Mouse (Mus musculus) ovary, postnatal 10 days (tissue): ENCODE measurements around the gene Kif1c.
A peak's percentile ranks its signal among the peaks of the same experiment; 100 is the strongest.
"Not testable (repeated sequence)": the region's sequence is repeated elsewhere in the genome, so short reads cannot be mapped to it uniquely, and the experiment has no call there.

Experiments used
- DNase-seq: peaks from one replicate; pipeline ENCODE4 v3.0.0; 2022; ENCODE audit warnings: low spot score

Gene Kif1c

DNA sequence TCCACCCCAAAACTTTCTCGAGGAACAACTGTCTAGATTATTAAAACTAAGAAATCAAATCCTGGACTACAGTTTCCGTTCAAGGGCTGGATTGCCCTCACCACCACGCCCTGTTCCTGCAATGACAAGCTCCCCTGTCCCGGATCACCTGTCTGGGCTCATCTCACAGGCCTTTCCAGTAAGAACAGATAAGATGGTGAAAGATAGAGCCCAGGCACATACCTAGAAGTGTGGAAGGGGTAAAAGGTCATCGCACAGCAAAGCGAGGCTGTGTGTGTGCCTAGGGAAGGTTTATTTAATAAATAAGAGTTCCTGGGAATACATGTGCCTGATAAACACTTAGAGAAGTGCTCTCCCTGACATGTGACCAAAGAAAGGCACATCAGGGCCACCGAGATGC is 45.3 kb downstream of the Kif1c start:
- no peak for DNase-seq

- DNase-seq, result no peak
Measured at GRCm38 (mm10) chr11:70747876-70748545, 47.7 kb downstream of the Kif1c start.

DNA sequence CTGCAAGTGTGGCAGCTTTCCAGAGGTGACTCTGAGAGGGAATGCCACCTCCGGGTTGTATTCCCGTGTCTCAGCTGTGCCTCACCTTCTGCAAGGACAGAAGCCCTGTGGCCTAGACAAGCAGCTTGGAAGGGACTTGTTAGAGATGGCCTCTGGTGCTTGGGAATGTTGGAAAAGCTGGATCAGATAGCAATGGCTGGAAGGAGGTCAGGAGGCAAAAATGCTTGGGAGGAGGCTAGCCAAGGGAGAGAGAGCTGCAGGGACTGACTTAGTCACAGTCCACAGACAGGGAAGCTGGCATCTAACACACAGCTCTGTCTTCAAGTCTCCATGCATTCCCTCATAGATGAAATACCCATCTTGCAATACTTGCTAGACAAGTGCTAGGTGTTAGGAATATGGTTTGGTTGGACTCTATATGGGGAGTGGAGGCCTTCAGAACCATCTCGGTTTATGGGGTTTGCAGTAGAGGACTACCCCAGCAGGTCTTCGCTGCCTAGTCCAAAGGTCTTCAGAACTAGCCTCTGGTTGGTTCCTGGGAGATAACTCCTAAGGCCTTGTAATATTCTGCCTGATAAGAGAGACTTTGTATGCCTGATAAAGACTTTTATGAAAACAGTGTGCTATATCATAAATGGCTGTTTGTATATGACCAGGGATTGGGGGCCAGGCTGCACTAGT is 52.1 kb downstream of the Kif1c start:
- no peak for DNase-seq

- no peak for DNase-seq
Measured at GRCm38 (mm10) chr11:70753146-70753545, 52.8 kb downstream of the Kif1c start.

DNA sequence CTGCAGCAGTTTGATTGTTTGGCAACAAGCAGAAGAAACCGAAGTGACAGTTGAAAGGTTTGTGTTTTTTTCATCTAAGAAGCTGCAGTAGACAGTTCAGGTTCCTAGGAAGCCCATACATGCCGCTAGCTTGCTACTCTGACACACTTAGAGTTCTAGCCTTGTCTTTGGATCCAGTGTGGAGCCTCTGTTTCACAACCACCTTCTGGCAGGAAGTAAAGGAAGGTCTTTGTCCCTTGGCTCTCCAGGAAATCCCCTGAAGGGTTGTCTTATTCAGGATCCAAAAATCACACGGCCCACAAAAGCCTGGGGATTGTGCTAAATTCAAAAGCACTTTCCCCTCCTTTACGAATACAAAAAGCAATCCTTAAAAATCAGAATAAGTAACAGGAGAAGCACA is 54.1 kb downstream of the Kif1c start:
- no peak for DNase-seq

DNA sequence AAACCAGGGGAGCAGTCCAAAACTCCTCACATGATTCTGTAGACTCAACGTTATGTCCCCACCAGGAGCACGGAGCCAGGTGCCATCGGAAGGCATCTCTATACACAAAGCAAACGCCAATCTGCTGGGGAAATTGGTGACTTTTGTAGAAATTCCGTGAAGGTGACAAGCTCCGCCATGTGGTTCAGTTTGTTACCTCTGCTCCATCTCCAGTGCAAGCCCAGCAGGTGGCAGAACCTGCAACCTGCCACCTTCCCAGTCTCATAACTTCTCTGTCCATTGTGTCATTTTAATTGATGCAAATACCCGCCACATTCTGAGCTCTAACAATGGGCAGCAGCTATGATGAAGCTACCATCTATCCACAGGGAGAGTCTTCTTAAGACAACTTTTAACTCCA is 54.6 kb downstream of the Kif1c start:
- DNase-seq, result no peak

GRCm38 (mm10) chr11:70755645-70756044 is 55.3 kb downstream of the Kif1c start:
- peak; percentile 49 for DNase-seq

GRCm38 (mm10) chr11:70760446-70760845 is 60.1 kb downstream of the Kif1c start:
- DNase-seq, result not testable (repeated sequence)

DNA sequence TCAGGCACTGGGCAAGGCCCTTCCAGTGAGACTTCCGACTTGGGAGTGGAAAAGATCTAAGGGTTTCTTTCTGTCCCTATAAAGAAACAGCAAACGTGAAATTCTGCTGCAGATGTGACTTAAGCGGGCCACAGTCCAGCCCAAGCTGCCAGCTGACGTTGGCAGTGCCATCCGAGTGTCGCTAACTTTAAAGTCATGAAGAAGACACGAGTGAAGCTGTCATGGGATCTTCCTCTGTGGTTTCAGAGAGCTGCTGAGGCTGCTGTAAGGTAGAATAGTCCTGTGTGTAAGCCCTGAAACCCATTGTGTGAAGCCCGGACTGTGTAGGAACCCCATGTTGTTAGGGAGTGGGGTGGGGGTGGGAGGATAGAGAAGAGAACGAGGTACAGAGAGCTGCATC is 62.3 kb downstream of the Kif1c start:
- no peak for DNase-seq

- DNase-seq, result no peak
Measured at GRCm38 (mm10) chr11:70763582-70763935, 63.2 kb downstream of the Kif1c start.

GRCm38 (mm10) chr11:70763936-70764808 is 63.8 kb downstream of the Kif1c start, which contains the start of gene Zfp3:
Gene Zfp3, plus strand, starts transcription at chr11:70764209.
- DNase-seq, result peak; percentile 65

DNA sequence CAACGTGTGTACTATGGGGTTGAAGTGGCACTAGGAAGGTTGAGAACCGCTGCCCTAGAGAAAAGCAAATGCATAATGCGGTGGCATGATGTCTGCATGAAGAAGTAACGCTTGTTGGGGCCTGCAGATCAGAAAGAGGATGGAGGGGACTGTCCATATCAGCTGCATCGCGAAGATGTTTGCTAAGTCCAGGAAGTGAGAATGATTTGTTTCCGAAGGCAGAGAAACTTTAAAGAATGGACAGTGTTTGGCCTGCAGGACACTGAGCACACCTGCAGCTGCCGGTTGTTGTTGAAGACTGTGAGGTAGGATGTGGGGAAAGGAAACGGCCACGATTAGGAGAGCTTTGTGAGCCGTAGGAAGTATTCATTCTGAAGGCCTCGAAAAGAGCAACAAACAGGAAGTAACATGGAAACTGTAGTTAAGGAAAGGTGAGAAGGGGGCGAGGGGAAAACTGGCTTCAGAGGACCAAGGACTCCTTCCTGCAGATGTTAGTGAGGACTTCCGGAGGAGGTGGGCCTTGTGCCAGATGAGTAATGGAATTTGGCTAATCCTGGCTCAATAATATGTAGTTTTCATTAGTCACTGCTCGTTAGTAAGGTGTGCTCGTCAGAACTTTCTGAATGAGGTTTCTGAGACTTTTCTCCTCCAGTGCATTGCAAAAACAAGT is 65.6 kb downstream of the Kif1c start:
- DNase-seq, result no peak

DNA sequence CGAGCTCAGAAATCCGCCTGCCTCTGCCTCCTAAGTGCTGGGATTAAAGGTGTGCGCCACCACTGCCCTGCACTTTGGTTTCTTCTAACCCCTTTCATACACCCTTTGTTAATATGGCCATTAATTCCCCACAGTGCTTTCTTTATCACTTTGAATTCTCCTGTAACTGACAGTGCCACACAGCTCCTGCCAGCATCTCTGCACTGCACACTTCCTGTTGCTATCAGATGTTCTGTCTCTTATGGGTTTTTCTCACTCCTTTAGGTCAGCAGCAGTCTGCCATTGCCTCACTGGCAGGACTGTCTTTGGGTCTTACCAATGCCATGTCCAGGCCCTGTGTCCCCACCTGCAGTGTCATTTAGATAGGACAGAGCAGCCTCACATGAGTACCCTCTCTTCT is 70.5 kb downstream of the Kif1c start:
- no peak for DNase-seq

- no peak for DNase-seq
Measured at GRCm38 (mm10) chr11:70776830-70777571, 76.7 kb downstream of the Kif1c start.

DNA sequence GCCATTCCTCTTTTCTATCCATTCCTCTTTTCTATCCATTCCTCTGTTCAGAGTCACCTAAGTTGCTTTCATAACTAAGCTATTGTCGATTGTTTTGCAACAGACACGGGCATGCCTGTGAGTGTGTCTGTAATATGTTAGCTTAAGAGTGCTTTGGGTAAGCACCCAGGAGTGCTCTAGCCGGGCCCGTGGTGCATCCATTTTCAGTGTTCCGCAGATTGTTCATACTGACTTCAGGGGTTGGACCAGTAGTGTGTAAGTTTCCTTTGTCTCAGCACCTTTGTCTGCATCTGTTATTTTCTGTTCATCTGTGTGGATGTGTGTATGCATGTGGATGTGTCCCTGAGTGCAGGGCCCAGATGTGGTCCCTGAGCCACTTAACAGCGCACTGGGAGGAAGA is 77.3 kb downstream of the Kif1c start:
- no peak for DNase-seq

DNA sequence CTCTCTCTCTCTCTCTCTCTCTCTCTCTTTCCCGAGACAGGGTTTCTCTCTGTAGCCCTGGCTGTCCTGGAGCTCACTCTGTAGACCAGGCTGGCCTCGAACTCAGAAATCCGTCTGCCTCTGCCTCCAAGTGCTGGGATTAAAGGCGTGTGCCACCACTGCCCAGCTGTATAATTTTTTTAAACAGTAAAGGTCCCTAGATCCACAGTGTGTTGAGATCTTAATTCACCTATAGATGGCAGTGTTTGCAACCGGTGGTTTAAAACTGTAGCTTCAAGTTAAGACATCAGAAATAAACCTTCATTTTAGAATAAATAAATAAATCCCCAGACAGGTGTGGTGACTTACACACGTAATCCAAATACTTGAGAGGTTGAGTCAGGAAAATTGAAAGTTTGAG is 77.7 kb downstream of the Kif1c start:
- not testable (repeated sequence) for DNase-seq
